Mouse (Mus musculus): ENCODE data around the gene Ptgfrn. TPM values are rescaled to one million over a fixed set of nuclear protein-coding genes. Genes with fewer than 3 reads are reported as not detected.

Ptgfrn gene
- total and polyA plus RNA-seq, 3 experiments: not detected

DNA sequence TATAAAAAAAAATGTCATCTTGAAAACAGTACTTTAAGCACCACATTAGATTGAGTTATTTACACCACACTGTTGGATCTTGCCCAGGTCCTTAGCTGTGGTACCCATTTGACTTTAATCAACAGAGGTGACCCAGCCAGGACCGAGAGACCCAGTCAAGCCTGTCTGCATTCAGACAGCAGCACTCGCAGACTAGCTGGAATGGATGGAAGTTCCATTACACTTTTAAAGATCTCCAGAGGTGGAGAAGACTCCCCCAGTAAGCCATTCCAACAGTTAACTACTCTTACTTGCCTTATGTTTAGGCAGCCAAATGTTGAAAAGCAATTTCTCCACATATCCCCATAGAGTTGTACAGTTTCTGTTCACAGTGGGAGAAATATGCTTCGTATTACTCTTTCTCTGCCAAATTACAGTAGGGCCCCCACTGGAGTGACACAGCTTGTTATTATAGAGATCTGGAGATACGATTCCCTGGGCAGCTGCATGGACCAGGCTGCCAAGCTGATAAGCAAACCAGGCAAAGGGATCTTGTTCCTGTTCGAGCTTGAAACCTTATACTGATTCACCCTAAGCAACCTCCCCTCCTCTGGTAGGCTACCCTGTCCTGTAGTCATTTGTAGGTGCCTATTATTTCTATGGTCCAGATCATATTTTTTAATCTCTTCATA lies 102.8 kb downstream of the Ptgfrn start (continued):
- TF ChIP-seq RCOR1 (IDR thresholded peaks at IDR 0.05; ENCODE audit: low read depth, low read length): no peak
- no peak for TF ChIP-seq MYC (IDR thresholded peaks at IDR 0.05; ENCODE audit: low read depth, low read length)
- no peak for TF ChIP-seq USF1 (IDR thresholded peaks at IDR 0.05; ENCODE audit: low read depth, low read length)
- no peak for TF ChIP-seq ZMIZ1 (IDR thresholded peaks at IDR 0.05; ENCODE audit: low read depth, low read length)
- TF ChIP-seq POLR2A (IDR thresholded peaks at IDR 0.05; ENCODE audit: control insufficient read depth in 1 of 2, insufficient read depth in 1 of 2, low read depth in 1 of 2, low read length in 2 of 2, poor library complexity in 1 of 2): no peak
- no peak for TF ChIP-seq UBTF (IDR thresholded peaks at IDR 0.05; ENCODE audit: borderline replicate concordance, insufficient read depth, low read depth, low read length)

DNA sequence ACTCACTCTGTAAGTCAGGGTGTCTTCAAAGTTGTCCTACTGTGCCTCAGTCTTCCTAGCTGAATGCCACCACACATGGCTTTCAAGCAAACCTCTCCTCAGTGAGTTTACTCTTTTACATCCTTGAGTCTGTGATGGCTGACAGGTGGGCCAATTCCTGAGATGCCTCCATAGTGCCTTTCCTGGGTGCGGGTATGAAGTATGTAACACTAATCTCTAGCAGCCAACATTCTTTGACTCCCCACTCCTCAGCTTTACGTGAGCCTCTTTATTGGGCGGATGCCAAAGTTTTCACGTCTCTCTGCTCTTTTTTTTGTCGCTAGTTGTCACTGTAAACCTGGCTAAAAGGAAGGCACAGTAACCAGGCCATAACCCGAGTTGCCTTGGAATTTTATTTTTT lies 104.7 kb downstream of the Ptgfrn start:
- H3K9ac ChIP-seq (ENCODE audit: control insufficient read depth, low read depth, low read length, poor library complexity, severe bottlenecking): no peak overlapping the region

DNA sequence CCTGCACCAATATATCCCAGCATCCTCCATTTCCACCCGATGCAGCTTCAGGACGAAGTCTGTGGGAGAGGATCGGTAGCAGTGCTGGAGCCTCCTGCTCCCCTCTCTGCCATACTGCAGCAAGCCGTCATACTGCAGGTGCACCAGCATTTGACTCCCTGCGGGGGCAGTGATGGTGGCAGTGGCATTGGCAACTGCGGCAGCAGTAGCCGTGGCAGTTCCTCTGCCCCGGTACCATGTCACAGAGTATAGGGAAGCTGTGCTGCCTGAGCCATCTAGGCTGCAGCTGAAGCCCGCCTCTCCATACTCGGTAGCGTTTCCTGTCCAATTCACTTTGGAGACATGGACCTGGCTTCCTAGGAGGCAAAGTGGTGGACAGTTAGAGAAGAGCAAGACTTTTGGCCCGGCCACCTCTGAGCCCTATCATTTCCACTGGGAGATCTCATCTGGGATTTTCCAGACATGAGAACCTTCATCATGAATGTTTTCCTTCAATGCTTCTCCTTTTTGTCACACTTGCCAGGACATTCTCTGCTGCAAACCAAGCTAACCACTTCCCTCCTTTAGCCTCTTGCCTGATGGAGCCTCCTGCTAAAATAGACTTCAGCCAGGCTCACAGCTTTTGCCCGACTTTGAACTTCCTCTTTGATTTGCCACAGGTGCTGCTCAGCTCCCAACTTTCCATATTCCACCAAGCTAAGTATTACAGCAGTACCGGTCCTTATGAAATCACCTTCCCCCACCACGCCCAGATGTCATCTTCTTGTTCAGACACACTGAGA lies 106.3 kb downstream of the Ptgfrn start:
- no peak for DNase-seq (ENCODE audit: low read depth, low spot score)
- Histone ChIP-seq H3K9me3 (replicated peaks; ENCODE audit: insufficient read depth, low read length) (no peaks in the 10 kb centered on the region), H3K27ac (ENCODE audit: control insufficient read depth, low read depth, low read length) (no peak overlapping the region), H3K36me3 (ENCODE audit: control insufficient read depth in 1 of 2, insufficient read depth in 2 of 2, low read length in 2 of 2) (peaks cover 0 to 6% of the 10 kb centered on the region in 2 experiments; a peak in 2 of 4 replicates), H3K9ac (ENCODE audit: control insufficient read depth, low read depth, low read length, poor library complexity, severe bottlenecking) (no peak overlapping the region), H3K4me3 (ENCODE audit: control insufficient read depth in 1 of 2, insufficient read depth in 1 of 2, low read depth in 2 of 2, low read length in 2 of 2) (no peak overlapping the region), H3K79me2 (ENCODE audit: control insufficient read depth, insufficient read depth, low read length, poor library complexity) (no peaks in the 10 kb centered on the region), H3K4me1 (ENCODE audit: control insufficient read depth in 1 of 2, insufficient read depth in 2 of 2, low read length in 2 of 2) (no peaks in the 10 kb centered on the region), H3K27me3 (ENCODE audit: control insufficient read depth in 1 of 2, insufficient read depth in 2 of 2, low read length in 2 of 2) (no peaks in the 10 kb centered on the region)
- TF ChIP-seq CTCF (IDR thresholded peaks at IDR 0.05 in 2 of 3, conservative IDR thresholded peaks at IDR 0.05 in 1 of 3; ENCODE audit: control insufficient read depth in 1 of 3, insufficient read depth in 1 of 3, low read depth in 2 of 3, low read length in 3 of 3, poor library complexity in 1 of 3, severe bottlenecking in 1 of 3) (no peak), MXI1 (IDR thresholded peaks at IDR 0.05; ENCODE audit: low read depth, low read length) (no peak), POLR2A (IDR thresholded peaks at IDR 0.05; ENCODE audit: control insufficient read depth in 1 of 2, insufficient read depth in 1 of 2, low read depth in 1 of 2, low read length in 2 of 2, poor library complexity in 1 of 2) (no peak), USF1 (IDR thresholded peaks at IDR 0.05; ENCODE audit: low read depth, low read length) (no peak), RAD21 (IDR thresholded peaks at IDR 0.05; ENCODE audit: low read depth, low read length) (no peak), BHLHE40 (IDR thresholded peaks at IDR 0.05; ENCODE audit: borderline replicate concordance, low read depth, low read length) (no peak), EP300 (IDR thresholded peaks at IDR 0.05; ENCODE audit: low read depth in 1 of 2, low read length in 2 of 2) (no peak), NRF1 (IDR thresholded peaks at IDR 0.05; ENCODE audit: insufficient read depth, low read depth, low read length, poor library complexity, severe bottlenecking) (no peak), TCF12 (IDR thresholded peaks at IDR 0.05; ENCODE audit: low read depth, low read length) (no peak), POLR2AphosphoS5 (IDR thresholded peaks at IDR 0.05; ENCODE audit: borderline replicate concordance, low read depth, low read length) (no peak), CHD1 (IDR thresholded peaks at IDR 0.05; ENCODE audit: low read depth, low read length) (no peak), SMC3 (IDR thresholded peaks at IDR 0.05; ENCODE audit: low read depth, low read length) (no peak), ETS1 (IDR thresholded peaks at IDR 0.05; ENCODE audit: low read depth, low read length) (no peak), TBP (IDR thresholded peaks at IDR 0.05; ENCODE audit: low read depth, low read length) (no peak), MYB (IDR thresholded peaks at IDR 0.05; ENCODE audit: low read depth, low read length) (no peak), UBTF (IDR thresholded peaks at IDR 0.05; ENCODE audit: borderline replicate concordance, insufficient read depth, low read depth, low read length) (no peak)

More for the DNA sequence above, 104.7 kb downstream of the Ptgfrn start:
- peaks cover 0 to 6% of the 10 kb centered on the region in 2 experiments; a peak in 2 of 4 replicates for H3K36me3 ChIP-seq (ENCODE audit: control insufficient read depth in 1 of 2, insufficient read depth in 2 of 2, low read length in 2 of 2)
- no peak overlapping the region for H3K4me3 ChIP-seq (ENCODE audit: control insufficient read depth in 1 of 2, insufficient read depth in 1 of 2, low read depth in 2 of 2, low read length in 2 of 2)
- no peaks in the 10 kb centered on the region for H3K27me3 ChIP-seq (ENCODE audit: control insufficient read depth in 1 of 2, insufficient read depth in 2 of 2, low read length in 2 of 2)
- no peak for DNase-seq (ENCODE audit: low read depth, low spot score)
- no peaks in the 10 kb centered on the region for H3K79me2 ChIP-seq (ENCODE audit: control insufficient read depth, insufficient read depth, low read length, poor library complexity)
- no peaks in the 10 kb centered on the region for H3K9me3 ChIP-seq (replicated peaks; ENCODE audit: insufficient read depth, low read length)
- TF ChIP-seq MAFK (IDR thresholded peaks at IDR 0.05; ENCODE audit: borderline replicate concordance, low read depth, low read length): no peak
- H3K27ac ChIP-seq (ENCODE audit: control insufficient read depth, low read depth, low read length): no peak overlapping the region
- peaks cover 0 to 2% of the 10 kb centered on the region in 2 experiments; a peak in 1 of 4 replicates for H3K4me1 ChIP-seq (ENCODE audit: control insufficient read depth in 1 of 2, insufficient read depth in 2 of 2, low read length in 2 of 2)
